Mouse (Mus musculus): ENCODE data around the gene Rasd2.

Gene Rasd2

GRCm38 (mm10) chr8:75213686-75214085 is at the start of gene Rasd2:
Gene Rasd2, plus strand, starts transcription at chr8:75213944.
- DNase-seq (ENCODE audit: low spot score in 2 of 2), result no peak

- no peak for DNase-seq (ENCODE audit: low spot score in 2 of 2)
Measured at GRCm38 (mm10) chr8:75169363-75169762, 44.4 kb upstream of the Rasd2 start.

GRCm38 (mm10) chr8:75172009-75172685 is 41.6 kb upstream of the Rasd2 start:
- no peak for DNase-seq (ENCODE audit: low spot score in 2 of 2)

- DNase-seq (ENCODE audit: low spot score in 2 of 2), result no peak
Measured at GRCm38 (mm10) chr8:75193022-75193421, 20.7 kb upstream of the Rasd2 start.

- DNase-seq (ENCODE audit: low spot score in 2 of 2), result no peak
Measured at GRCm38 (mm10) chr8:75194473-75195071, 19.2 kb upstream of the Rasd2 start.

- DNase-seq (ENCODE audit: low spot score in 2 of 2), result no peak
Measured at GRCm38 (mm10) chr8:75197170-75197569, 16.6 kb upstream of the Rasd2 start.

GRCm38 (mm10) chr8:75197862-75198261 is 15.9 kb upstream of the Rasd2 start:
- no peak for DNase-seq (ENCODE audit: low spot score in 2 of 2)

- no peak for DNase-seq (ENCODE audit: low spot score in 2 of 2)
Measured at GRCm38 (mm10) chr8:75198300-75198699, 15.4 kb upstream of the Rasd2 start.

GRCm38 (mm10) chr8:75198988-75199765 is 14.6 kb upstream of the Rasd2 start:
- no peak for DNase-seq (ENCODE audit: low spot score in 2 of 2)

GRCm38 (mm10) chr8:75199914-75200313 is 13.8 kb upstream of the Rasd2 start:
- DNase-seq (ENCODE audit: low spot score in 2 of 2), result no peak

- no peak for DNase-seq (ENCODE audit: low spot score in 2 of 2)
Measured at GRCm38 (mm10) chr8:75202041-75202656, 11.6 kb upstream of the Rasd2 start.

- no peak for DNase-seq (ENCODE audit: low spot score in 2 of 2)
Measured at GRCm38 (mm10) chr8:75202913-75203312, 10.8 kb upstream of the Rasd2 start.

- DNase-seq (ENCODE audit: low spot score in 2 of 2), result no peak
Measured at GRCm38 (mm10) chr8:75203420-75203819, 10.3 kb upstream of the Rasd2 start.

- DNase-seq (ENCODE audit: low spot score in 2 of 2), result no peak
Measured at GRCm38 (mm10) chr8:75204190-75204868, 9.4 kb upstream of the Rasd2 start.

- DNase-seq (ENCODE audit: low spot score in 2 of 2), result no peak
Measured at GRCm38 (mm10) chr8:75211461-75211860, 2.3 kb upstream of the Rasd2 start.

GRCm38 (mm10) chr8:75212631-75213306 is 975 bp upstream of the Rasd2 start:
- peak in 1 of 2 experiments; percentile 75 for DNase-seq (ENCODE audit: low spot score in 2 of 2)

GRCm38 (mm10) chr8:75213307-75213651 is 465 bp upstream of the Rasd2 start:
- no peak for DNase-seq (ENCODE audit: low spot score in 2 of 2)

- peak in 1 of 2 experiments; percentile 62 for DNase-seq (ENCODE audit: low spot score in 2 of 2)
Measured at GRCm38 (mm10) chr8:75215046-75215445, 1.3 kb downstream of the Rasd2 start.

GRCm38 (mm10) chr8:75215931-75216330 is 2.2 kb downstream of the Rasd2 start:
- no peak for DNase-seq (ENCODE audit: low spot score in 2 of 2)

- DNase-seq (ENCODE audit: low spot score in 2 of 2), result no peak
Measured at GRCm38 (mm10) chr8:75216886-75217285, 3.1 kb downstream of the Rasd2 start.

- peak in 1 of 2 experiments; percentile 82 for DNase-seq (ENCODE audit: low spot score in 2 of 2)
Measured at GRCm38 (mm10) chr8:75217969-75218368, 4.2 kb downstream of the Rasd2 start.

Data from left cerebral cortex, adult 9 months (tissue).